8 mouse cellular contexts compared by ENCODE assay signal in the genomic region with DNA sequence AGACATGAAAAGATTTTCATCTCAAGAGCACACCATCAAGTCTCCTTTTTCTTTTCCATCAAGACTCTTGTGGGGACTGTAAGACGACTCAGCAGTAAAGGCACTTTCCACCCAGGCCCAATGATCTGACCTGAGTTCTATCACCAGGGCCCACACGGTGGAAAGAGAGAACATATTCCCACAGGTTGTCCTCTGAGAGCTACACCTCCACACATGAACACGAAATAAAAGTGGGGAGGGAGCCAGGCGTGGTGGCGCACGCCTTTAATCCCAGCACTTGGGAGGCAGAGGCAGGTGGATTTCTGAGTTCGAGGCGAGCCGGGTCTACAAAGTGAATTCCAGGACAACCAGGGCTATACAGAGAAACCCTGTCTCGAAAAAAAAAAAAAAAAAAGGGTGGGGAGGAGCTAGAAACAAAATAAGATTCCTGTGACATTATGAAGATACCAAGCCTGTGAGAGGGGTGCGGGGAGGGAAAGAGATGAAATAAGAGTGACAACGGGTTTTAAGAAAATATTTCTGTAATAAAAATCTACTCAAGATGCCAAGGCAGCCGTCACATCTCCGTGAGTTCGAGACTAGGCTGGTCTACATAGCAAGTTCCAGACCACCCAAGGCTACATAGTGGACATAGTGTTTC. TPM values are rescaled to one million over a fixed set of nuclear protein-coding genes. Genes with fewer than 3 reads are reported as not detected.
A peak's percentile ranks its signal among the peaks of the same experiment; 100 is the strongest.
DNase-seq lines count a peak whose midpoint lies in the region; ATAC-seq and TF ChIP-seq lines count a peak whose summit lies in the region.

No protein-coding gene starts in this region.

- 68% methylated on average over 15 of the region's 15 CpGs for WGBS in lung, postnatal 0 days
- WGBS in limb, embryonic 12.5 days = 71% methylated on average over 15 of the region's 15 CpGs
- 63% methylated on average over 15 of the region's 15 CpGs for WGBS in stomach, postnatal 0 days

- H3K27ac ChIP-seq in lung, postnatal 0 days (ENCODE audit: low read length) = peak overlapping the region; percentile 92
- no peak overlapping the region for H3K27ac ChIP-seq in limb, embryonic 12.5 days
- H3K27ac ChIP-seq in stomach, postnatal 0 days (replicated peaks) = 0 out of 2 replicates have a peak overlapping the region, but pooled peaks have one; percentile 61

- H3K4me3 ChIP-seq in lung, postnatal 0 days (ENCODE audit: low read depth, low read length) = 0 out of 2 replicates have a peak overlapping the region, but pooled peaks have one; percentile 86
- peak overlapping the region; percentile 86 for H3K4me3 ChIP-seq in limb, embryonic 12.5 days (replicated peaks)
- H3K4me3 ChIP-seq in stomach, postnatal 0 days (ENCODE audit: low read depth, low read length) = peak overlapping the region; percentile 96

- peak overlapping the region; percentile 80 for H3K4me2 ChIP-seq in lung, postnatal 0 days (replicated peaks; ENCODE audit: low read depth, low read length)
- peak overlapping the region; percentile 67 for H3K4me2 ChIP-seq in limb, embryonic 12.5 days
- H3K4me2 ChIP-seq in stomach, postnatal 0 days (replicated peaks; ENCODE audit: low read depth) = peak overlapping the region; percentile 76

- ATAC-seq in CD4-positive, CD25-positive, alpha-beta regulatory T cell, adult 4 months = no peak
- no peak for ATAC-seq in lung, postnatal 0 days
- ATAC-seq in limb, embryonic 12.5 days (ENCODE audit: insufficient number of reproducible peaks, insufficient read depth, low FRiP score, low TSS enrichment, low read depth) = no peak
- ATAC-seq in stomach, postnatal 0 days (ENCODE audit: low FRiP score, low TSS enrichment) = no peak

- peaks cover 19% of the 10 kb centered on the region; the same call in 1 of the 2 replicates for H3K4me1 ChIP-seq in lung, postnatal 0 days (ENCODE audit: insufficient read depth, low read depth, low read length)
- H3K4me1 ChIP-seq in limb, embryonic 12.5 days (replicated peaks) = peaks cover 34% of the 10 kb centered on the region
- peaks cover 11% of the 10 kb centered on the region; the same call in 1 of the 2 replicates for H3K4me1 ChIP-seq in stomach, postnatal 0 days (replicated peaks; ENCODE audit: control insufficient read depth, insufficient read depth)

- H3K9me3 ChIP-seq in lung, postnatal 0 days (ENCODE audit: low read length) = no peaks in the 10 kb centered on the region
- no peaks in the 10 kb centered on the region for H3K9me3 ChIP-seq in limb, embryonic 12.5 days
- no peaks in the 10 kb centered on the region for H3K9me3 ChIP-seq in stomach, postnatal 0 days (ENCODE audit: control insufficient read depth, low read length)

- no peak for TF ChIP-seq EP300 in lung, postnatal 0 days (IDR thresholded peaks at IDR 0.05)
- TF ChIP-seq EP300 in stomach, postnatal 0 days (optimal IDR thresholded peaks at IDR 0.05) = no peak

- H3K36me3 ChIP-seq in lung, postnatal 0 days (ENCODE audit: insufficient read depth, low read length) = peaks cover 11% of the 10 kb centered on the region
- H3K36me3 ChIP-seq in limb, embryonic 12.5 days = peaks cover 41% of the 10 kb centered on the region
- peaks cover 6% of the 10 kb centered on the region for H3K36me3 ChIP-seq in stomach, postnatal 0 days (ENCODE audit: control insufficient read depth, insufficient read depth, low read length)

- no peaks in the 10 kb centered on the region for H3K27me3 ChIP-seq in lung, postnatal 0 days (replicated peaks; ENCODE audit: insufficient read depth, low read length)
- no peaks in the 10 kb centered on the region for H3K27me3 ChIP-seq in limb, embryonic 12.5 days
- no peaks in the 10 kb centered on the region for H3K27me3 ChIP-seq in stomach, postnatal 0 days (ENCODE audit: control insufficient read depth, insufficient read depth, low read length)

- TF ChIP-seq CTCF in lung, postnatal 0 days (IDR thresholded peaks at IDR 0.05) = no peak
- TF ChIP-seq CTCF in stomach, postnatal 0 days (IDR thresholded peaks at IDR 0.05; ENCODE audit: low read depth) = no peak

- H3K9ac ChIP-seq in lung, postnatal 0 days (replicated peaks; ENCODE audit: low read depth) = no peak overlapping the region
- H3K9ac ChIP-seq in limb, embryonic 12.5 days (replicated peaks) = no peak overlapping the region
- no peak overlapping the region for H3K9ac ChIP-seq in stomach, postnatal 0 days (ENCODE audit: low read length)

- peak; percentile 9 for DNase-seq in CD4-positive, CD25-positive, alpha-beta regulatory T cell, adult 2 months (ENCODE audit: low read depth, low spot score)
- DNase-seq in lung, postnatal 0 days (ENCODE audit: low spot score) = no peak
- DNase-seq in lung, adult 18-20 months = no peak
- no peak for DNase-seq in stomach, postnatal 0 days (ENCODE audit: low spot score)
- DNase-seq in spleen, postnatal 14 days (ENCODE audit: low spot score in 2 of 2) = no peak
- DNase-seq in embryo, embryonic 10 days (ENCODE audit: low spot score) = no peak

RNA-seq across cellular contexts. Expression of a gene that starts 0.6 kb away (rescaled TPM):
- polyA plus RNA-seq in CD4-positive, CD25-positive, alpha-beta regulatory T cell, adult 4 months (2017; shearing (Covaris generic)) = 10 to 100 TPM; 27.3 to 43.4 TPM
- 314 and 340 TPM in 2 replicates for polyA plus RNA-seq in lung, postnatal 0 days (2015; fragmentation: Nextera tagmentation; extraction: Ambion mirVana)
- 335 and 342 TPM in 2 replicates for polyA plus RNA-seq in limb, embryonic 12.5 days (2016; fragmentation: Nextera tagmentation; extraction: Ambion mirVana)
- 296 and 303 TPM in 2 replicates for polyA plus RNA-seq in stomach, postnatal 0 days (2015; fragmentation: Nextera tagmentation; extraction: Ambion mirVana)

RNA-seq across cellular contexts. Expression of a gene that starts 4.8 kb away (rescaled TPM):
- polyA plus RNA-seq in CD4-positive, CD25-positive, alpha-beta regulatory T cell, adult 4 months (2017; shearing (Covaris generic)) = not detected
- polyA plus RNA-seq in lung, postnatal 0 days (2015; fragmentation: Nextera tagmentation; extraction: Ambion mirVana) = not detected in 2 replicates
- polyA plus RNA-seq in limb, embryonic 12.5 days (2016; fragmentation: Nextera tagmentation; extraction: Ambion mirVana) = not detected in 2 replicates
- polyA plus RNA-seq in stomach, postnatal 0 days (2015; fragmentation: Nextera tagmentation; extraction: Ambion mirVana) = not detected in 2 replicates

RNA-seq across cellular contexts. Expression of a gene that starts 5.4 kb away (rescaled TPM):
- polyA plus RNA-seq in CD4-positive, CD25-positive, alpha-beta regulatory T cell, adult 4 months (2017; shearing (Covaris generic)) = 10 to 100 TPM in 1 of 2 experiments, 1 to 10 TPM in 1; 7.9 to 15.8 TPM
- polyA plus RNA-seq in lung, postnatal 0 days (2015; fragmentation: Nextera tagmentation; extraction: Ambion mirVana) = 7.6 and 7.8 TPM in 2 replicates
- 12.5 and 13.1 TPM in 2 replicates for polyA plus RNA-seq in limb, embryonic 12.5 days (2016; fragmentation: Nextera tagmentation; extraction: Ambion mirVana)
- polyA plus RNA-seq in stomach, postnatal 0 days (2015; fragmentation: Nextera tagmentation; extraction: Ambion mirVana) = 5.6 and 6.3 TPM in 2 replicates

RNA-seq across cellular contexts. Expression of a gene that starts 25.0 kb away (rescaled TPM):
- 10 to 100 TPM; 28.8 to 36.9 TPM for polyA plus RNA-seq in CD4-positive, CD25-positive, alpha-beta regulatory T cell, adult 4 months (2017; shearing (Covaris generic))
- 21.2 and 24.7 TPM in 2 replicates for polyA plus RNA-seq in lung, postnatal 0 days (2015; fragmentation: Nextera tagmentation; extraction: Ambion mirVana)
- polyA plus RNA-seq in limb, embryonic 12.5 days (2016; fragmentation: Nextera tagmentation; extraction: Ambion mirVana) = 14.0 and 17.7 TPM in 2 replicates
- polyA plus RNA-seq in stomach, postnatal 0 days (2015; fragmentation: Nextera tagmentation; extraction: Ambion mirVana) = 17.8 and 18.4 TPM in 2 replicates

RNA-seq across cellular contexts. Expression of a gene that starts 26.4 kb away (rescaled TPM):
- not detected for polyA plus RNA-seq in CD4-positive, CD25-positive, alpha-beta regulatory T cell, adult 4 months (2017; shearing (Covaris generic))
- polyA plus RNA-seq in lung, postnatal 0 days (2015; fragmentation: Nextera tagmentation; extraction: Ambion mirVana) = not detected in 2 replicates
- polyA plus RNA-seq in limb, embryonic 12.5 days (2016; fragmentation: Nextera tagmentation; extraction: Ambion mirVana) = not detected in 2 replicates
- not detected in 2 replicates for polyA plus RNA-seq in stomach, postnatal 0 days (2015; fragmentation: Nextera tagmentation; extraction: Ambion mirVana)
